Mouse (Mus musculus): Measurements from ENCODE around the gene Slc28a2. TPM values are rescaled to one million over a fixed set of nuclear protein-coding genes. Genes with fewer than 3 reads are reported as not detected.
"Not testable (repeated sequence)": the region's sequence is repeated elsewhere in the genome, so short reads cannot be mapped to it uniquely, and the experiment has no call there.

Gene Slc28a2
- polyA plus RNA-seq, 1 experiment = 0.04 TPM

- no peak for DNase-seq (ENCODE audit: low read depth)
- no peak for TF ChIP-seq POLR2A (IDR thresholded peaks at IDR 0.05; ENCODE audit: borderline replicate concordance, extremely low read depth, insufficient read depth, insufficient read length, poor library complexity, severe bottlenecking)
- TF ChIP-seq CTCF (IDR thresholded peaks at IDR 0.05; ENCODE audit: borderline replicate concordance, extremely low read depth, insufficient read depth, insufficient read length) = no peak
Observed at GRCm38 (mm10) chr2:122484641-122485040, 58.4 kb downstream of the Slc28a2 start, which contains the start of gene Gm14085. TSS of gene Gm14085 (plus strand) at chr2:122484941.

- DNase-seq (ENCODE audit: low read depth) = not testable (repeated sequence)
Observed at GRCm38 (mm10) chr2:122485654-122486053, 59.4 kb downstream of the Slc28a2 start.

GRCm38 (mm10) chr2:122486122-122486521, 59.8 kb downstream of the Slc28a2 start:
- DNase-seq (ENCODE audit: low read depth) = not testable (repeated sequence)

GRCm38 (mm10) chr2:122486674-122487073, 60.4 kb downstream of the Slc28a2 start:
- no peak for DNase-seq (ENCODE audit: low read depth)
- TF ChIP-seq CTCF (IDR thresholded peaks at IDR 0.05; ENCODE audit: borderline replicate concordance, extremely low read depth, insufficient read depth, insufficient read length) (no peak), POLR2A (IDR thresholded peaks at IDR 0.05; ENCODE audit: borderline replicate concordance, extremely low read depth, insufficient read depth, insufficient read length, poor library complexity, severe bottlenecking) (no peak)

Other genes starting within 250 kb of the Slc28a2 start
- not detected in 2 replicates for gene Patl2, start 240.3 kb upstream of the Slc28a2 start, polyA plus RNA-seq (2012; rRNA removed)
- not detected in 2 replicates for gene Terb2, start 240.2 kb upstream of the Slc28a2 start, polyA plus RNA-seq (2012; rRNA removed)
- gene Sord, start 191.7 kb upstream of the Slc28a2 start, polyA plus RNA-seq (2012; rRNA removed) = 10.3 and 13.4 TPM in 2 replicates
- 0.08 TPM in 2 replicates for gene Duox2, start 128.0 kb upstream of the Slc28a2 start, polyA plus RNA-seq (2012; rRNA removed)
- 0.04 and 0.05 TPM in 2 replicates for gene Duoxa2, start 127.6 kb upstream of the Slc28a2 start, polyA plus RNA-seq (2012; rRNA removed)
- gene Duoxa1, start 112.7 kb upstream of the Slc28a2 start, polyA plus RNA-seq (2012; rRNA removed) = 0.18 and 0.55 TPM in 2 replicates
- 0.08 and 0.22 TPM in 2 replicates for gene Duox1, start 110.8 kb upstream of the Slc28a2 start, polyA plus RNA-seq (2012; rRNA removed)
- gene Shf, start 57.3 kb upstream of the Slc28a2 start, polyA plus RNA-seq (2012; rRNA removed) = 84.9 and 88.6 TPM in 2 replicates
- gene Gm14085, start 58.5 kb downstream of the Slc28a2 start, polyA plus RNA-seq (2012; rRNA removed) = not detected in 2 replicates
- gene Gatm, start 184.8 kb downstream of the Slc28a2 start, polyA plus RNA-seq (2012; rRNA removed) = 16.3 and 25.1 TPM in 2 replicates
- gene AA467197, start 210.5 kb downstream of the Slc28a2 start, polyA plus RNA-seq (2012; rRNA removed) = 0.38 TPM in 1 of 2 replicates, not detected in the other

Data from brain, embryonic 14.5 days (tissue).